Mouse (Mus musculus): ENCODE measurements around the gene Cyp2ab1.

DNA sequence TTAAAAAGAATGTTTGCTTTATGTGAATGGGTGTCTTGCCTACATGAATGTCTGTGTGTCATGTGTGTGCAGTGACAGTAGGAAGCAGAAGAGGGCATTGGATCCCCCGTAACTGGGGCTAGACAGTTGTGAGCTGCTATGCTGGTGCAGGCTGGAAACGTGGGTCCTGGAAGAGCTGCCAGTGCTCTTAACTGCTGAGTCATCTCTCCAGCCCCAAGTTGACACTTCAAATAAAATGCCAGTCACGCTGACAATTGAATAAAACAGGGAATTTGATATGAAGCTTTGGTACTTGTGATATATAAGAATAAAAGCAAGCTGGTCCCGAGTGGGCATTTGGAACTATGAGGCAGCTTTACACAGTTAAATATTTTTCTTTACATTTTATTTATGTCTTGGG, 45.0 kb downstream of the Cyp2ab1 start:
- TF ChIP-seq CTCF (conservative IDR thresholded peaks at IDR 0.05; ENCODE audit: insufficient read depth, insufficient read length, low read depth, low read length) (no peak), POLR2A (IDR thresholded peaks at IDR 0.05; ENCODE audit: low read depth, low read length) (no peak)
